Mouse (Mus musculus) thymus, postnatal 10 days (tissue): ENCODE data around the gene Ddx19b.
"Not testable (repeated sequence)": the region's sequence is repeated elsewhere in the genome, so short reads cannot be mapped to it uniquely, and the experiment has no call there.

Experiments used
- DNase-seq, 2 experiments: peaks; one replicate each; pipeline ENCODE4 v3.0.0; 2021; ENCODE audit warnings: low spot score in 2 of 2

The Ddx19b gene

GRCm38 (mm10) chr8:110964666-110965065 is 66.9 kb downstream of the Ddx19b start:
- DNase-seq, result no peak

GRCm38 (mm10) chr8:110963051-110963450 is 68.5 kb downstream of the Ddx19b start:
- no peak for DNase-seq

GRCm38 (mm10) chr8:110959906-110960305 is 71.6 kb downstream of the Ddx19b start:
- no peak for DNase-seq

GRCm38 (mm10) chr8:110959071-110959780 is 72.3 kb downstream of the Ddx19b start:
- DNase-seq, result no peak

GRCm38 (mm10) chr8:110958553-110958952 is 73.0 kb downstream of the Ddx19b start:
- not testable (repeated sequence) for DNase-seq

- no peak for DNase-seq
These were observed 73.4 kb downstream of the Ddx19b start for GRCm38 (mm10) chr8:110958135-110958534.

GRCm38 (mm10) chr8:110957471-110957870 is 74.1 kb downstream of the Ddx19b start:
- no peak for DNase-seq

- no peak for DNase-seq
These were observed 74.7 kb downstream of the Ddx19b start for GRCm38 (mm10) chr8:110956619-110957450.

- DNase-seq, result peak; percentile 40 to 54
These were observed 76.8 kb downstream of the Ddx19b start for GRCm38 (mm10) chr8:110954776-110955175.
